Mouse (Mus musculus): ENCODE results near the gene Kif5a. TPM values are rescaled to one million over a fixed set of nuclear protein-coding genes. Genes with fewer than 3 reads are reported as not detected.
"Not testable (repeated sequence)": the region's sequence is repeated elsewhere in the genome, so short reads cannot be mapped to it uniquely, and the experiment has no call there.

Gene Kif5a
- total RNA-seq (2014; fragmentation: Nextera tagmentation) (0.10 TPM in 1 of 2 replicates, not detected in the other), total RNA-seq (2017) (0.11 and 0.17 TPM in 2 replicates), polyA plus RNA-seq (2012) (0.04 and 0.22 TPM in 2 replicates)

DNA sequence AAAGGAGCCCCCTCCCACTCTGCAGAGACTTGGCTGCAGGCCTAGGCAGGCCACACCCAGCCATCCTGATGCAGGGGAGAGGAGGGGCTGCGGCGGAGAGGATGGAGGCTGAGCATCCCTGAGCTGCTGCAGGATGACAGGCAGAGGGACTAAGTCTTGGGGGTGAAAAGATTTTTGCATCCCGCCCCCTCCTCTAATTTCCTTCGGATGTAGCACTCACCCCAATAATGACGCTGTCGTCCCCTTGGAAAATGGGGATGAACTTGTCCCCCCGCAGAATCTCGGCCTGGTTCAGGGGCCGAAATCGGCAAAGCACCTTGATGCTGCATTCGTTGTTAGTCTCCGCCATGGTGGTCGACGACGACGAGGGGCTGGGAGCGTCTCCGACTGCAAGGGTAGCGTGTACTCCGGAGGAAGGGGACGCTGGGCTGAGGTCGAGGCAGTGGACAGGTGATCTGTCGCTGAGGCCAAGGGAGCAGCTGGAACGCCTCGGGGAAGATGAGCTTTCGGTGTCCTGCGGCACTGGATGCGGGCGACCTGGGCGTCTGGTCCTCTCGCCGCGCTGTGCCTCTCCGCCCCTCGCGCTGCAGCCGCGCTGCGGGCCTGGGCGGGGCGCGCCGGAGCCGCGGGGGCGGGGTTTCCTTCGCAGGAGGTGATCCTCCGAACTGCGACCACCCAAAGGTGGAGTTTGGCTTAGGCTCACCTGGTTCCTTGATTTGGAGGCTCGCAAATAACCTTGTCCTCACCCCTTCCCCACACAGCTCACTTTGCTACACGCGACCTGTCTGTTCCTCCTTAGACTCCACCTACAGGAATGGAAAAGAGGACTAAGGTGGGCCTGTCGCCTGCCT lies at the start of gene Kif5a:
Gene Kif5a, minus strand, starts transcription at position 801 of the 851 bp plus-strand sequence.
- Histone ChIP-seq H3K27me3 (ENCODE audit: insufficient read depth, low read length) (peaks cover 57% of the 10 kb centered on the region), H3K9me3 (replicated peaks) (no peaks in the 10 kb centered on the region), H3K36me3 (replicated peaks) (peaks cover 5% of the 10 kb centered on the region), H3K4me3 (ENCODE audit: low read depth, low read length) (peak within 1 kb of the TSS; percentile 71), H3K4me1 (ENCODE audit: insufficient read depth, low read depth, low read length) (peaks cover 42% of the 10 kb centered on the region)
- TF ChIP-seq GATA2 (IDR thresholded peaks at IDR 0.05; ENCODE audit: borderline replicate concordance, low read depth, low read length) (no peak), POLR2AphosphoS5 (IDR thresholded peaks at IDR 0.05; ENCODE audit: insufficient replicate concordance, low read depth, low read length) (no peak), TAL1 (conservative IDR thresholded peaks at IDR 0.05; ENCODE audit: low read depth, low read length) (no peak), CTCF (IDR thresholded peaks at IDR 0.05; ENCODE audit: low read depth, low read length) (no peak), GATA1 (IDR thresholded peaks at IDR 0.05; ENCODE audit: borderline replicate concordance, low read length) (no peak)
- DNase-seq (ENCODE audit: low spot score) (no peak), ATAC-seq (ENCODE audit: extremely low read depth, insufficient number of reproducible peaks, low FRiP score, poor library complexity, severe bottlenecking) (no peak)

DNA sequence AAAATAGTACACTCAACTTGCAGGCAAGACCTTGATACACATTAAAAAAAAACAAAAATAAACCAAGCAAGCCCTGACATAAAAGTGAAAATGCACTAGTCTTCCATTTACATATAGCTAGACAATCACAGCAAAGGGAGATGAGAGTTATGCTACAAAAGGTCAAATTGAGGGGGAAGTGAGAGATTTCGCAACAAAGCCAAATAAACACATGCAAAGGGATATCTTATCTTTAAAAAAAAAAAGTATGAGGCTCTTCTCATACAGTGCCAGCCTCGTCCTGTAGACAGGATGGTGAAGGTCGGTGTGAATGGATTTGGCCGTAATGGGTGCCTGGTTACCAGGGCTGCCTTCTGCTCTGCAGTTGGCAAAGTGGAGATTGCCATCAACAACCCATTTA lies 49.7 kb upstream of the Kif5a start:
- peaks cover 68% of the 10 kb centered on the region for H3K4me1 ChIP-seq (ENCODE audit: insufficient read depth, low read depth, low read length)
- no peak overlapping the region for H3K4me3 ChIP-seq (ENCODE audit: low read depth, low read length)
- H3K9me3 ChIP-seq (replicated peaks) = peaks cover 4% of the 10 kb centered on the region; the same call in 1 of the 2 replicates
- H3K27me3 ChIP-seq (ENCODE audit: insufficient read depth, low read length) = no peaks in the 10 kb centered on the region
- no peak for ATAC-seq (ENCODE audit: extremely low read depth, insufficient number of reproducible peaks, low FRiP score, poor library complexity, severe bottlenecking)
- no peak for DNase-seq (ENCODE audit: low spot score)
- H3K36me3 ChIP-seq (replicated peaks) = peaks cover 32% of the 10 kb centered on the region
- no peak for TF ChIP-seq POLR2AphosphoS5 (IDR thresholded peaks at IDR 0.05; ENCODE audit: insufficient replicate concordance, low read depth, low read length)
- no peak for TF ChIP-seq GATA2 (IDR thresholded peaks at IDR 0.05; ENCODE audit: borderline replicate concordance, low read depth, low read length)
- no peak for TF ChIP-seq TAL1 (conservative IDR thresholded peaks at IDR 0.05; ENCODE audit: low read depth, low read length)
- no peak for TF ChIP-seq CTCF (IDR thresholded peaks at IDR 0.05; ENCODE audit: low read depth, low read length)
- TF ChIP-seq GATA1 (IDR thresholded peaks at IDR 0.05; ENCODE audit: borderline replicate concordance, low read length) = no peak

GRCm38 (mm10) chr10:127312356-127312676 lies 49.2 kb upstream of the Kif5a start:
- Histone ChIP-seq H3K4me3 (ENCODE audit: low read depth, low read length) (peak overlapping the region; percentile 91), H3K36me3 (replicated peaks) (peaks cover 38% of the 10 kb centered on the region), H3K9me3 (replicated peaks) (peaks cover 4% of the 10 kb centered on the region; the same call in 1 of the 2 replicates), H3K4me1 (ENCODE audit: insufficient read depth, low read depth, low read length) (peaks cover 62% of the 10 kb centered on the region), H3K27me3 (ENCODE audit: insufficient read depth, low read length) (no peaks in the 10 kb centered on the region)
- ATAC-seq (ENCODE audit: extremely low read depth, insufficient number of reproducible peaks, low FRiP score, poor library complexity, severe bottlenecking) (no peak; the same call in 1 of the 2 replicates), DNase-seq (ENCODE audit: low spot score) (no peak)
- TF ChIP-seq CTCF (IDR thresholded peaks at IDR 0.05; ENCODE audit: low read depth, low read length) = peak; percentile 94
- no peak for TF ChIP-seq GATA1 (IDR thresholded peaks at IDR 0.05; ENCODE audit: borderline replicate concordance, low read length)

- TF ChIP-seq GATA2 (IDR thresholded peaks at IDR 0.05; ENCODE audit: borderline replicate concordance, low read depth, low read length) (no peak), TAL1 (conservative IDR thresholded peaks at IDR 0.05; ENCODE audit: low read depth, low read length) (no peak), CTCF (IDR thresholded peaks at IDR 0.05; ENCODE audit: low read depth, low read length) (no peak), POLR2AphosphoS5 (IDR thresholded peaks at IDR 0.05; ENCODE audit: insufficient replicate concordance, low read depth, low read length) (no peak), GATA1 (IDR thresholded peaks at IDR 0.05; ENCODE audit: borderline replicate concordance, low read length) (no peak)
- ATAC-seq (ENCODE audit: extremely low read depth, insufficient number of reproducible peaks, low FRiP score, poor library complexity, severe bottlenecking) (peak; percentile 93), DNase-seq (ENCODE audit: low spot score) (peak; percentile 86)
- Histone ChIP-seq H3K36me3 (replicated peaks) (peaks cover 44% of the 10 kb centered on the region), H3K4me3 (ENCODE audit: low read depth, low read length) (peak within 1 kb of the TSS; percentile 91), H3K27me3 (ENCODE audit: insufficient read depth, low read length) (no peaks in the 10 kb centered on the region), H3K9me3 (replicated peaks) (peaks cover 4% of the 10 kb centered on the region; the same call in 1 of the 2 replicates), H3K4me1 (ENCODE audit: insufficient read depth, low read depth, low read length) (peaks cover 57% of the 10 kb centered on the region)
Observed at GRCm38 (mm10) chr10:127311476-127312355, 48.6 kb upstream of the Kif5a start, which contains the start of gene Mars. TSS of gene Mars (minus strand) at chr10:127311786.

- Histone ChIP-seq H3K4me1 (ENCODE audit: insufficient read depth, low read depth, low read length) (peaks cover 49% of the 10 kb centered on the region), H3K36me3 (replicated peaks) (peaks cover 53% of the 10 kb centered on the region), H3K4me3 (ENCODE audit: low read depth, low read length) (peak overlapping the region; percentile 91), H3K27me3 (ENCODE audit: insufficient read depth, low read length) (no peaks in the 10 kb centered on the region), H3K9me3 (replicated peaks) (peaks cover 4% of the 10 kb centered on the region; the same call in 1 of the 2 replicates)
- ATAC-seq (ENCODE audit: extremely low read depth, insufficient number of reproducible peaks, low FRiP score, poor library complexity, severe bottlenecking) (peak; percentile 47), DNase-seq (ENCODE audit: low spot score) (peak; percentile 78)
- TF ChIP-seq CTCF (IDR thresholded peaks at IDR 0.05; ENCODE audit: low read depth, low read length) (no peak), GATA1 (IDR thresholded peaks at IDR 0.05; ENCODE audit: borderline replicate concordance, low read length) (no peak), POLR2AphosphoS5 (IDR thresholded peaks at IDR 0.05; ENCODE audit: insufficient replicate concordance, low read depth, low read length) (no peak), TAL1 (conservative IDR thresholded peaks at IDR 0.05; ENCODE audit: low read depth, low read length) (no peak), GATA2 (IDR thresholded peaks at IDR 0.05; ENCODE audit: borderline replicate concordance, low read depth, low read length) (no peak)
Observed at GRCm38 (mm10) chr10:127310523-127311475, 47.7 kb upstream of the Kif5a start.

DNA sequence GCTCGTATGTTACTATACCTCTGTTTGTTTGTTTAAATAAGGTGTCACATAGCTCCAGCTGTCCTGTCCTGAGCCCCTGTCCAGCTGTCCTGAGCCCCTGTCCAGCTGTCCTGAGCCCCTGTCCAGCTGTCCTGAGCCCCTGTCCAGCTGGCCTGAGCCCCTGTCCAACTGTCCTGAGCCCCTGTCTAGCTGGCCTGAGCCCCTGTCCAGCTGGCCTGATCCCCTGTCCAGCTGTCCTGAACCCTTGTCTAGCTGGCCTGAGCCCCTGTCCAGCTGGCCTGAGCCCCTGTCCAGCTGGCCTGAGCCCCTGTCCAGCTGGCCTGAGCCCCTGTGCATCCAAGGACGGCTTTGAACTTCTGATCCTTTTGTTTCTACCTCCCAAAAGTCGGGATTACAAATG lies 46.0 kb upstream of the Kif5a start:
- DNase-seq (ENCODE audit: low spot score); ATAC-seq (ENCODE audit: extremely low read depth, insufficient number of reproducible peaks, low FRiP score, poor library complexity, severe bottlenecking); H3K4me3 ChIP-seq (ENCODE audit: low read depth, low read length); H3K9me3 ChIP-seq (replicated peaks); H3K27me3 ChIP-seq (ENCODE audit: insufficient read depth, low read length): not testable (repeated sequence)
- Histone ChIP-seq H3K36me3 (replicated peaks) (peaks cover 69% of the 10 kb centered on the region), H3K4me1 (ENCODE audit: insufficient read depth, low read depth, low read length) (peaks cover 55% of the 10 kb centered on the region)
